Mouse (Mus musculus) E14TG2a.4 (cell line): Measurements from ENCODE around the gene Igfbp2.

Source experiments
- CTCF ChIP-seq: conservative IDR thresholded peaks from 2 replicates; pipeline ENCODE4 v1.5.1; 2014; ENCODE audit warnings: low read length
- NANOG ChIP-seq: IDR thresholded peaks from 2 replicates; pipeline ENCODE4 v1.6.1; 2014; ENCODE audit warnings: borderline replicate concordance, low read length, mixed read lengths
- POU5F1 ChIP-seq: IDR thresholded peaks from 2 replicates; pipeline ENCODE4 v1.6.1; 2014; ENCODE audit warnings: low read length, borderline replicate concordance

DNA sequence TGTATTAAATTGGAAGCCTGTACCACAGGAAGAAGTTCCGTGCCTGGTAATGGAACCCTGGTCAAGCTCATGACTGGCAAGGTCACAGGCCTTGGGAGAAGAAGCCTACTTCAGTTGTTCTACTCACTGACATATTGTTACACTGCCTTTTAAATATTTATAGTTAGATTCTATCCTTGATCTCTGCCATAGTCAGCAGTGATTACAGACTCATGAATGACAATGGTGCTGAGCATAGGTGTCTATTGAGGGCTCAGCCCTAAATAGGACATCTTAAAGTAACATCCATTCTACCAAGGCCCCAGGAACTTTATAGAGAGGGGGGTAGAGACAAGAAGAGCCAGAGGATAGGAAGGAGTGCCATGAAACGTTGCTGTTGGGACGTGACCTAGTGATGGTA is 13.2 kb upstream of the Igfbp2 start:
- no peak for TF ChIP-seq CTCF
- peak; percentile 85 for TF ChIP-seq NANOG
- TF ChIP-seq POU5F1 = no peak
